ENCODE assay signal across 8 mouse cellular contexts in the genomic region with DNA sequence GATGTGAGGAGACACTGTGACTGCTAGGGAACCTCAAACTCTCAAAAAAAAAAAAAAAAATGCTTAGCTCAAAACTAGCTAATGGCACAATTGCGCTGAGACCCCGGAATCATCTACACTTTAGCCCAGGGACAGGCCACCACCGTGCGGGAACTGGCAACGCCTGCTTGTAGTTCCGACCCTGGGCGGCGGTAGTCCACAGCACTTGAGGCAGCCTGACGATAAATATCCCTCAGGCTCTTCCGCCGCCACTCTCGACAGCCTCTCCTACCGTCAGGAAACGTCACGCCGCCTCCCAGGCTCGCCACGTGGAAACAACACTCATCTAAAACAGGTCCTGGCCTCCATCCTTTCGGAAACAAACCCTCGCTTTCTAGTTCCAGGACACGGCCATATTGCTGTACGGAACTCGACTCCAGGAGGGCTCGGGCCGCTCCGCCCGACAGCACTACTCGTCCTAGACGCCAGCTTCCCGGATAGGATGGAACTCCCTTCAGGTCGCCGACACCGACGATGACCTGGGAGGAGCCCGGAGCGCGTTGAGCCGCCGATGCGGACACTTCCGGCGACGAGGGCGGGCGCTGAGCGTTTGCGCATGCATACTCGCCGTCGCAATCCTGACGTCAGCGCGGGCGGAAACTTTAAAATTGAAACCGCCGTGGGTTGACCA. TPM values are rescaled to one million over a fixed set of nuclear protein-coding genes. Genes with fewer than 3 reads are reported as not detected.
A peak's percentile ranks its signal among the peaks of the same experiment; 100 is the strongest.
DNase-seq lines count a peak whose midpoint lies in the region; ATAC-seq and TF ChIP-seq lines count a peak whose summit lies in the region.

A gene (minus strand): TSS at position 554 of the 670 bp plus-strand sequence.

- peaks cover 26% of the 10 kb centered on the region for H3K4me1 ChIP-seq in forebrain, embryonic 10.5 days
- H3K4me1 ChIP-seq in heart, embryonic 15.5 days (replicated peaks), result peaks cover 18% of the 10 kb centered on the region
- peaks cover 7 to 11% of the 10 kb centered on the region in 2 experiments; a peak in 3 of 4 replicates for H3K4me1 ChIP-seq in liver, embryonic 14.5 days (replicated peaks; ENCODE audit: control insufficient read depth in 2 of 2, insufficient read depth in 2 of 2, low read length in 1 of 2)
- peaks cover 6% of the 10 kb centered on the region; the same call in 1 of the 2 replicates for H3K4me1 ChIP-seq in neural tube, embryonic 11.5 days (ENCODE audit: control insufficient read depth, insufficient read depth, low read length)
- H3K4me1 ChIP-seq in stomach, postnatal 0 days (replicated peaks; ENCODE audit: control insufficient read depth, insufficient read depth), result no peaks in the 10 kb centered on the region

- H3K27me3 ChIP-seq in forebrain, embryonic 10.5 days (ENCODE audit: poor library complexity, severe bottlenecking), result no peaks in the 10 kb centered on the region
- no peaks in the 10 kb centered on the region for H3K27me3 ChIP-seq in heart, embryonic 15.5 days
- no peaks in the 10 kb centered on the region for H3K27me3 ChIP-seq in liver, embryonic 14.5 days (ENCODE audit: control insufficient read depth, insufficient read depth, low read length)
- no peaks in the 10 kb centered on the region for H3K27me3 ChIP-seq in neural tube, embryonic 11.5 days (ENCODE audit: control insufficient read depth, insufficient read depth, low read length)
- H3K27me3 ChIP-seq in stomach, postnatal 0 days (ENCODE audit: control insufficient read depth, insufficient read depth, low read length), result no peaks in the 10 kb centered on the region

- peak within 1 kb of the TSS; percentile 75 for H3K4me3 ChIP-seq in forebrain, embryonic 10.5 days
- H3K4me3 ChIP-seq in heart, embryonic 15.5 days, result peak within 1 kb of the TSS; percentile 71
- H3K4me3 ChIP-seq in liver, embryonic 14.5 days (ENCODE audit: insufficient read depth in 1 of 2, low read depth in 2 of 2, low read length in 2 of 2), result peak within 1 kb of the TSS; percentile 93 to 96
- peak within 1 kb of the TSS; percentile 65 for H3K4me3 ChIP-seq in neural tube, embryonic 11.5 days (ENCODE audit: low read depth, low read length)
- peak within 1 kb of the TSS; percentile 50 for H3K4me3 ChIP-seq in stomach, postnatal 0 days (ENCODE audit: low read depth, low read length)

- TF ChIP-seq CTCF in liver, embryonic 14.5 days (IDR thresholded peaks at IDR 0.05; ENCODE audit: low read depth), result peak; percentile 32; the same call in 1 of the 2 replicates
- peak; percentile 19; the same call in 1 of the 2 replicates for TF ChIP-seq CTCF in stomach, postnatal 0 days (IDR thresholded peaks at IDR 0.05; ENCODE audit: low read depth)

- H3K9ac ChIP-seq in heart, embryonic 15.5 days, result peak within 1 kb of the TSS; percentile 63
- H3K9ac ChIP-seq in liver, embryonic 14.5 days (replicated peaks), result peak within 1 kb of the TSS; percentile 87
- peak within 1 kb of the TSS; percentile 79 for H3K9ac ChIP-seq in neural tube, embryonic 11.5 days (ENCODE audit: low read length)
- peak within 1 kb of the TSS; percentile 67 for H3K9ac ChIP-seq in stomach, postnatal 0 days (ENCODE audit: low read length)

- H3K4me2 ChIP-seq in heart, embryonic 15.5 days, result peak within 1 kb of the TSS; percentile 79
- peak within 1 kb of the TSS; percentile 85 for H3K4me2 ChIP-seq in liver, embryonic 14.5 days (ENCODE audit: low read depth)
- peak within 1 kb of the TSS; percentile 63 for H3K4me2 ChIP-seq in neural tube, embryonic 11.5 days (ENCODE audit: low read depth)
- H3K4me2 ChIP-seq in stomach, postnatal 0 days (replicated peaks; ENCODE audit: low read depth), result peak within 1 kb of the TSS; percentile 59

- peak; percentile 78 to 82 for DNase-seq in CD8-positive naive resting alpha-beta T cell, adult 2 months (ENCODE audit: low read depth in 2 of 2, low spot score in 2 of 2)
- peak; percentile 85 for DNase-seq in c-Kit-positive CD71-negative TER-119-negative erythroid progenitor cells, embryonic 14.5 days (ENCODE audit: low read depth)
- peak; percentile 93 for DNase-seq in forebrain, embryonic 10.5 days (ENCODE audit: extremely low spot score, low spot score)
- peak; percentile 93 to 97 for DNase-seq in kidney, postnatal 25 days
- DNase-seq in liver, embryonic 14.5 days (ENCODE audit: low read depth in 3 of 3, low spot score in 3 of 3), result peak; percentile 81 to 85 (median 83)
- peak; percentile 93 for DNase-seq in neural tube, embryonic 11.5 days (ENCODE audit: low spot score)
- peak; percentile 96 for DNase-seq in stomach, postnatal 0 days (ENCODE audit: low spot score)

- ATAC-seq in heart, embryonic 15.5 days (replicated peaks; ENCODE audit: insufficient number of reproducible peaks, insufficient read depth, low FRiP score, low read depth), result peak; percentile 99
- ATAC-seq in liver, embryonic 14.5 days (ENCODE audit: insufficient read depth), result peak; percentile 97
- ATAC-seq in neural tube, embryonic 11.5 days (ENCODE audit: insufficient read depth, low FRiP score, low TSS enrichment), result peak; percentile 97
- peak; percentile 100 for ATAC-seq in stomach, postnatal 0 days (ENCODE audit: low FRiP score, low TSS enrichment)

- TF ChIP-seq EP300 in liver, embryonic 14.5 days (IDR thresholded peaks at IDR 0.05; ENCODE audit: low read depth), result no peak
- no peak for TF ChIP-seq EP300 in stomach, postnatal 0 days (optimal IDR thresholded peaks at IDR 0.05)

- under 1% methylated on average over 56 of the region's 56 CpGs for WGBS in forebrain, embryonic 10.5 days
- under 1% methylated on average over 56 of the region's 56 CpGs for WGBS in heart, embryonic 15.5 days
- WGBS in liver, embryonic 14.5 days (ENCODE audit: insufficient replicate concordance), result under 1% methylated on average over 56 of the region's 56 CpGs
- under 1% methylated on average over 56 of the region's 56 CpGs for WGBS in neural tube, embryonic 11.5 days
- under 1% methylated on average over 56 of the region's 56 CpGs for WGBS in stomach, postnatal 0 days

- peak within 1 kb of the TSS; percentile 90 for H3K27ac ChIP-seq in forebrain, embryonic 10.5 days
- H3K27ac ChIP-seq in heart, embryonic 15.5 days, result peak within 1 kb of the TSS; percentile 90
- peak within 1 kb of the TSS; percentile 96 for H3K27ac ChIP-seq in liver, embryonic 14.5 days
- H3K27ac ChIP-seq in neural tube, embryonic 11.5 days (ENCODE audit: low read depth, low read length), result peak within 1 kb of the TSS; percentile 91
- H3K27ac ChIP-seq in stomach, postnatal 0 days (replicated peaks), result peak within 1 kb of the TSS; percentile 91

- no peaks in the 10 kb centered on the region for H3K9me3 ChIP-seq in forebrain, embryonic 10.5 days
- no peaks in the 10 kb centered on the region for H3K9me3 ChIP-seq in heart, embryonic 15.5 days (replicated peaks)
- no peaks in the 10 kb centered on the region for H3K9me3 ChIP-seq in liver, embryonic 14.5 days (ENCODE audit: control insufficient read depth, low read length)
- H3K9me3 ChIP-seq in neural tube, embryonic 11.5 days (ENCODE audit: control insufficient read depth, low read length), result no peaks in the 10 kb centered on the region
- no peaks in the 10 kb centered on the region for H3K9me3 ChIP-seq in stomach, postnatal 0 days (ENCODE audit: control insufficient read depth, low read length)

- peaks cover 19% of the 10 kb centered on the region for H3K36me3 ChIP-seq in forebrain, embryonic 10.5 days (replicated peaks)
- no peaks in the 10 kb centered on the region for H3K36me3 ChIP-seq in heart, embryonic 15.5 days
- H3K36me3 ChIP-seq in liver, embryonic 14.5 days (replicated peaks; ENCODE audit: control insufficient read depth, insufficient read depth, low read depth), result no peaks in the 10 kb centered on the region
- no peaks in the 10 kb centered on the region for H3K36me3 ChIP-seq in neural tube, embryonic 11.5 days (ENCODE audit: control insufficient read depth, insufficient read depth, low read length)
- no peaks in the 10 kb centered on the region for H3K36me3 ChIP-seq in stomach, postnatal 0 days (ENCODE audit: control insufficient read depth, insufficient read depth, low read length)

RNA-seq across cellular contexts. Expression of the gene that starts here (rescaled TPM):
- 28.3 and 29.0 TPM in 2 replicates for polyA plus RNA-seq in forebrain, embryonic 10.5 days (2016; fragmentation: Nextera tagmentation; extraction: Ambion mirVana)
- 12.6 and 13.8 TPM in 2 replicates for polyA plus RNA-seq in heart, embryonic 15.5 days (2015; fragmentation: Nextera tagmentation; extraction: Ambion mirVana)
- polyA plus RNA-seq in liver, embryonic 14.5 days (2012; rRNA removed), result 3.8 and 5.1 TPM in 2 replicates
- polyA plus RNA-seq in liver, embryonic 14.5 days (2014; fragmentation: Nextera tagmentation; extraction: Ambion mirVana), result 13.5 and 14.6 TPM in 2 replicates
- 31.1 and 35.0 TPM in 2 replicates for polyA plus RNA-seq in neural tube, embryonic 11.5 days (2014; fragmentation: Nextera tagmentation; extraction: Ambion mirVana)
- polyA plus RNA-seq in stomach, postnatal 0 days (2015; fragmentation: Nextera tagmentation; extraction: Ambion mirVana), result 6.5 and 6.6 TPM in 2 replicates

Comparison
In these comparisons a context has a peak if more than half of its experiments do, and no peak if none do; other contexts are left out.
1. Peak in every context shown above with its lines: DNase-seq, ATAC-seq, H3K4me3 ChIP-seq and H3K27ac ChIP-seq.